Mouse (Mus musculus) heart, embryonic 11.5 days (tissue): ENCODE measurements around the gene Gna11. TPM values are rescaled to one million over a fixed set of nuclear protein-coding genes. Genes with fewer than 3 reads are reported as not detected.

ENCODE experiments used
- ATAC-seq: fragments of 200-750 bp; cut with Nextera tagmentation; replicated peaks from 2 replicates; pipeline ENCODE4 v1.8.0; 2017; ENCODE audit warnings: moderate library complexity; ENCODE audit not compliant: insufficient number of reproducible peaks, low FRiP score, low TSS enrichment
- H3K27ac ChIP-seq: fragments of 300-500 bp; sonication (generic); 2 replicates; pipeline ENCODE4 v1.5.1; 2014; ENCODE audit warnings: mild to moderate bottlenecking, low read depth, low read length
- H3K27me3 ChIP-seq: fragments of 300-500 bp; sonication (generic); 2 replicates; pipeline ENCODE4 v1.6.1; 2014; ENCODE audit warnings: mild to moderate bottlenecking, low read length, mixed read lengths; ENCODE audit not compliant: control insufficient read depth, insufficient read depth
- H3K36me3 ChIP-seq: fragments of 300-500 bp; sonication (generic); 2 replicates; pipeline ENCODE4 v1.6.1; 2014; ENCODE audit warnings: mild to moderate bottlenecking, low read length, moderate library complexity, mixed read lengths; ENCODE audit not compliant: control insufficient read depth, insufficient read depth
- H3K4me1 ChIP-seq: fragments of 300-500 bp; sonication (generic); 2 replicates; pipeline ENCODE4 v1.6.1; 2014; ENCODE audit warnings: low read length; ENCODE audit not compliant: control insufficient read depth, insufficient read depth
- H3K4me2 ChIP-seq: fragments of 300-500 bp; sonication (generic); 2 replicates; pipeline ENCODE4 v1.6.1; 2014; ENCODE audit warnings: mild to moderate bottlenecking, moderate library complexity
- H3K4me3 ChIP-seq: fragments of 300-500 bp; sonication (generic); 2 replicates; pipeline ENCODE4 v1.5.1; 2014; ENCODE audit warnings: low read depth, low read length
- H3K9ac ChIP-seq: fragments of 300-500 bp; sonication (generic); 2 replicates; pipeline ENCODE4 v1.6.1; 2014; ENCODE audit warnings: mild to moderate bottlenecking, low read depth, low read length, moderate library complexity
- H3K9me3 ChIP-seq: fragments of 300-500 bp; sonication (generic); replicated peaks from 2 replicates; pipeline ENCODE4 v1.6.1; 2016; ENCODE audit warnings: low read length; ENCODE audit not compliant: control insufficient read depth
- WGBS: fragments of 180-500 bp; shearing (Covaris S2); extraction: QIAGEN DNeasy Blood & Tissue Kit; methylation state at CpG from one replicate; pipeline ENCODE4 v1.1.7; 2014; ENCODE audit not compliant: insufficient replicate concordance; 5-methylcytosine and 5-hydroxymethylcytosine counted together
- polyA plus RNA-seq: library from polyadenylated mRNA; unstranded; fragments of >200 nt; fragmentation: Nextera tagmentation; extraction: Ambion mirVana; gene quantifications from 2 replicates; pipeline ENCODE4 v1.2.1, GENCODE M21; 2014

The Gna11 gene
- polyA plus RNA-seq, result 55.5 and 58.8 TPM in 2 replicates

- H3K9ac ChIP-seq, result peak within 1 kb of the TSS; percentile 87
- peak within 1 kb of the TSS; percentile 97 for H3K4me2 ChIP-seq
- peak; percentile 91 for ATAC-seq
Measured at GRCm38 (mm10) chr10:81545161-81545747, at the start of gene Gna11. TSS of gene Gna11 (minus strand) at chr10:81545190.

GRCm38 (mm10) chr10:81593935-81594334 is 48.9 kb upstream of the Gna11 start:
- Histone ChIP-seq H3K27me3 (peaks cover 24% of the 10 kb centered on the region), H3K4me3 (no peak overlapping the region), H3K4me2 (no peak overlapping the region), H3K27ac (no peak overlapping the region), H3K36me3 (0 out of 2 replicates have a peak, but pooled peaks cover 3% of the 10 kb centered on the region), H3K4me1 (peaks cover 26% of the 10 kb centered on the region), H3K9ac (no peak overlapping the region), H3K9me3 (no peaks in the 10 kb centered on the region)
- 61% methylated on average over 18 of the region's 18 CpGs for WGBS
- no peak for ATAC-seq

More at GRCm38 (mm10) chr10:81545161-81545747, at the start of gene Gna11:
- Histone ChIP-seq H3K4me1 (peaks cover 36% of the 10 kb centered on the region), H3K9me3 (no peaks in the 10 kb centered on the region), H3K36me3 (no peaks in the 10 kb centered on the region), H3K27ac (peak within 1 kb of the TSS; percentile 87), H3K4me3 (peak within 1 kb of the TSS; percentile 93), H3K27me3 (no peaks in the 10 kb centered on the region)
- 1% methylated on average over 57 of the region's 59 CpGs for WGBS

DNA sequence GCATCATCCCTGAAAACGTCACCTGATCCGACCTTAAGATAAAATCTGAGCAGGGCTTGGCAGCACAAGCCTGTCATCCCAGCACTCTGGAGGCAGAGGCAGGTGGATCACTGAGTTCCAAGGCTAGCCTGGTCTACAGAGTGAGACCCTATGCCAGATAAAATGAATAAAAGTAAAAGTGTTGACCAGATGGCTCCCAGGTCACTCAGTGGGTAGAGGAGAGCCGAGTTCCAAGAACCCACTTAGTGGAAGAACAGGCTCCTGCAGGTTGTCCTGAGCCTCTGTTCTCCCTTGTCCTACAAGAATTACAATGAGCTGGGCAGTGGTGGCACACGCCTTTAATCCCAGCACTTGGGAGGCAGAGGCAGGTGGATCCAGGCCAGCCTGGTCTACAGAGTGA is 48.2 kb upstream of the Gna11 start:
- Histone ChIP-seq H3K4me2 (no peak overlapping the region), H3K4me1 (peaks cover 26% of the 10 kb centered on the region), H3K36me3 (0 out of 2 replicates have a peak, but pooled peaks cover 3% of the 10 kb centered on the region), H3K27ac (no peak overlapping the region), H3K9me3 (no peaks in the 10 kb centered on the region), H3K27me3 (peaks cover 24% of the 10 kb centered on the region), H3K4me3 (no peak overlapping the region), H3K9ac (no peak overlapping the region)
- 52% methylated on average over 4 of the region's 4 CpGs for WGBS
- ATAC-seq, result no peak

DNA sequence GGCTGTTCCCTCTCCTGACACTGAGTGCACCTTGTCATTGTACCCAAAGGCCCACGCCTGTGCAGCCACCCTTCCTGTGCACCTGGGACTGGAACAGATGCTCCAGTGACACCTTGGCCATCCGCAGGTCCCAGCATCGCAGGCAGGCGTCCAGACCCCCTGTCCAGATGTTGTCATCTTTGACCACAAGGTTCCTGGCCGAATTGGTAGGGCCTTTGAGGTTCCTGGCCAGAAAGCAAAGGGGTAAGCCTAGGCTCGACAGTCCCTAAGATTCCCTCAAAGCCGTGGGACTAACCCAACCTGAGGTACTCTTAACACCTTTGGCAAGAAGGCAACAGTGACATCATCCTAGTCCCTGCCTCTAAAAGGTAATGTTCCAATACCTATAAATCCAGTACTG is 47.6 kb upstream of the Gna11 start:
- Histone ChIP-seq H3K4me3 (no peak overlapping the region), H3K4me2 (no peak overlapping the region), H3K27ac (no peak overlapping the region), H3K9ac (no peak overlapping the region), H3K27me3 (peaks cover 27% of the 10 kb centered on the region), H3K9me3 (no peaks in the 10 kb centered on the region), H3K4me1 (peaks cover 23% of the 10 kb centered on the region), H3K36me3 (peaks cover 7% of the 10 kb centered on the region)
- 73% methylated on average over 7 of the region's 7 CpGs for WGBS
- no peak for ATAC-seq

- Histone ChIP-seq H3K4me1 (peaks cover 16% of the 10 kb centered on the region), H3K27me3 (peaks cover 34% of the 10 kb centered on the region), H3K27ac (no peak overlapping the region), H3K36me3 (peaks cover 9% of the 10 kb centered on the region), H3K9ac (no peak overlapping the region), H3K4me3 (no peak overlapping the region), H3K9me3 (no peaks in the 10 kb centered on the region), H3K4me2 (no peak overlapping the region)
- no peak for ATAC-seq
- WGBS, result 56% methylated on average over 9 of the region's 9 CpGs
Measured at GRCm38 (mm10) chr10:81591846-81592245, 46.9 kb upstream of the Gna11 start.

DNA sequence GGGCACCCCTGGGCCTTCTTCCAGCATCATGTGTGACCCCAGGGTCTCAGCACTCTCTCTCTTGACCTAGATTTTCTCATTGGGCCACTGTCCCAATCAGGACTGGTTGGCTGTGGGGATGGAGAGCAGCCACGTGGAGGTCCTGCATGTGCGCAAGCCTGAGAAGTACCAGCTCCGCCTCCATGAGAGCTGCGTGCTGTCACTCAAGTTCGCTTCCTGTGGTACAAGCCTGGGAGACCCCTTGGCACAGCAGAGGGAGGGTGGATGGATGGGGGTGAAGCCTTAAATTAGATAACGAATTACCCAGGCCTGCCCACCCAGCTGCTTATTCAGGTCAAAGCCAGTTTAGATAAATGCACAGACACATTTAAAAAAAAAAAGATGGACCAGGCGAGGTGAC is 43.7 kb upstream of the Gna11 start:
- Histone ChIP-seq H3K27ac (no peak overlapping the region), H3K4me3 (no peak overlapping the region), H3K36me3 (peaks cover 15% of the 10 kb centered on the region), H3K9ac (no peak overlapping the region), H3K4me1 (no peaks in the 10 kb centered on the region), H3K4me2 (no peak overlapping the region), H3K9me3 (no peaks in the 10 kb centered on the region), H3K27me3 (peaks cover 28% of the 10 kb centered on the region)
- no peak for ATAC-seq
- 57% methylated on average over 7 of the region's 7 CpGs for WGBS

DNA sequence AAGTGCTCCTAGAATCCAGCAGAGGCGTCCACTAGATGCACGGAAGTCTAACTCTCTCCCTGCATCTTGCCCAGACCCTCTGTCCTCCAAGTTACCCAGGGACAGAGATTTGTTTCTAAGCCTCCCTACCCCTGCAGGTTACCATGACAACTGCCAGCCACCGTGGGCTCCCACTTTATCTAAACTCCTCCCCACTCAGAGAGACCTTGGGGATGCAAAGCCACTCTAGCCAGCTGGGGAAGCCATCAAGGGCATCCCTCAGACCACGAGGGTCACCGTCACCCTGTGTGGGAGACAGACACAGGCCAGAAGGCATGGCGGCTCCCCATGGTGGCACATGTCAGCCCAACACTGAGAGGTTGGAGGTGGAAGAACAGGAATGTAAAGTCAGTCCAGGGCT is 38.4 kb upstream of the Gna11 start:
- H3K4me1 ChIP-seq, result peaks cover 5% of the 10 kb centered on the region; the same call in 1 of the 2 replicates
- no peak overlapping the region for H3K4me2 ChIP-seq
- no peak overlapping the region for H3K9ac ChIP-seq
- H3K4me3 ChIP-seq, result no peak overlapping the region
- peaks cover 14% of the 10 kb centered on the region for H3K36me3 ChIP-seq
- ATAC-seq, result no peak
- H3K27ac ChIP-seq, result no peak overlapping the region
- H3K9me3 ChIP-seq, result no peaks in the 10 kb centered on the region
- WGBS, result 51% methylated on average over 6 of the region's 6 CpGs
- H3K27me3 ChIP-seq, result peaks cover 18% of the 10 kb centered on the region

DNA sequence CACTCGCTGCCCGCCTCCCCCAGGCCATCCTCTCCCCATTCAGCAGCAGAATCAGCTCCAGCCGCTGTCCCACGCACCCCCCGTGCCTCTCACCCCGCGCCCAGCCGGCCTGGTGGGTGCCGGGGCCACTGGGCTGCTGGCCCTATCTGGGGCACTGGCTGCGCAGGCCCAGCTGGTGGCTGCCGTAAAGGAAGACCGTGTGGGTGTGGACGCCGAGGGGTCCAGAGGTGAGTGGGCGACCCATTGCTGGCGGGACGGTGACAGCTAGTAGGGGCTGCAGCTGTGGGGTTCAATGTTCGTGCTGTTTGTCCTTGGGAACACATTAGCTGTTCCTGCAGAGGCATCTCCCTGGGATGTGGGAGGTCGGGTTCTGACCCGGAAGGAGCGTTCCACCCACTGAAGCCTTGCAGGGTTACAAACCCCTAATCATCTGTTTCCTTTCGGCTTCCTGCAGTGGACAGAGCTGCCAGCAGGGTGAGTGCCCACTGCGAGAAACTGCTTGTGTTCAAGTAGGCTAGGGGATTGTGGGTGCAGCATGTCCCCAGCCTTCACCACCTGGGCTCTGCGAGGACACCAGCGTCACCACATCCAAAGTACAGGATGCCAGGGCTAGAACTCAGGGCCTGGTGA is 35.6 kb upstream of the Gna11 start:
- H3K9ac ChIP-seq, result no peak overlapping the region
- peaks cover 9% of the 10 kb centered on the region; the same call in 1 of the 2 replicates for H3K27me3 ChIP-seq
- peaks cover 8% of the 10 kb centered on the region; the same call in 1 of the 2 replicates for H3K36me3 ChIP-seq
- no peak overlapping the region for H3K27ac ChIP-seq
- H3K4me3 ChIP-seq, result no peak overlapping the region
- peak overlapping the region; percentile 31 for H3K4me2 ChIP-seq
- WGBS, result 51% methylated on average over 25 of the region's 25 CpGs
- peaks cover 10% of the 10 kb centered on the region for H3K4me1 ChIP-seq
- H3K9me3 ChIP-seq, result no peaks in the 10 kb centered on the region
- ATAC-seq, result no peak
